Mouse (Mus musculus): ENCODE measurements around the gene Lrrc25. TPM values are rescaled to one million over a fixed set of nuclear protein-coding genes. Genes with fewer than 3 reads are reported as not detected.
"Not testable (repeated sequence)": the region's sequence is repeated elsewhere in the genome, so short reads cannot be mapped to it uniquely, and the experiment has no call there.

Gene Lrrc25
- polyA plus RNA-seq, 1 experiment from 2014 or later, result 0.57 TPM

DNA sequence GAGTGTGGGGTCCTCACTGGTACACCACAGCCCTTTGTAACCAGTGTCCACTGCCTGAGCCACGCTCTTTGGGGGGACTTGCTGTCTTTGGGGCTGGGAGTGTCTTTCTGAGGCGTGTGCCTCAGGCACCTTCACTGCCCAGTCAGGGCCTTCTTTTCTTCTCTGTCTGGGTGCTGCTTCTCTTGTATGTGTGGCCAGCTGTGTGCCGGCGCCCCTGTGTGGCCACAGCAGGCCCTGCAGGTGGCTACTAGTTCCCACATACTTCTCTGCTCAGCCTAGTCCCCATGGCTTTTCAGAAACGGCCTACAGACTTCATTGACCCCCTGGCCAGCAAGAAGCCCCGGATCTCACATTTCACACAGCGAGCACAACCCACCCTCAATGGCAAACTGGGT is 30.7 kb upstream of the Lrrc25 start:
- Histone ChIP-seq H3K9me3 (ENCODE audit: control insufficient read depth, low read length) (no peaks in the 10 kb centered on the region), H3K4me2 (ENCODE audit: low read depth, severe bottlenecking) (no peak overlapping the region), H3K27me3 (ENCODE audit: control insufficient read depth, insufficient read depth, low read length) (no peaks in the 10 kb centered on the region), H3K4me1 (ENCODE audit: control insufficient read depth, insufficient read depth, low read length) (no peaks in the 10 kb centered on the region), H3K4me3 (ENCODE audit: low read depth, low read length) (no peak overlapping the region), H3K9ac (ENCODE audit: low read length) (no peak overlapping the region), H3K27ac (replicated peaks; ENCODE audit: low read depth, low read length) (no peak overlapping the region), H3K36me3 (ENCODE audit: control insufficient read depth, insufficient read depth, low read length) (peaks cover 32% of the 10 kb centered on the region)
- peak; percentile 46 for DNase-seq (ENCODE audit: low spot score)
- 48% methylated on average over 7 of the region's 7 CpGs for WGBS
- ATAC-seq (ENCODE audit: insufficient number of reproducible peaks, low FRiP score, low TSS enrichment, low read depth), result no peak

DNA sequence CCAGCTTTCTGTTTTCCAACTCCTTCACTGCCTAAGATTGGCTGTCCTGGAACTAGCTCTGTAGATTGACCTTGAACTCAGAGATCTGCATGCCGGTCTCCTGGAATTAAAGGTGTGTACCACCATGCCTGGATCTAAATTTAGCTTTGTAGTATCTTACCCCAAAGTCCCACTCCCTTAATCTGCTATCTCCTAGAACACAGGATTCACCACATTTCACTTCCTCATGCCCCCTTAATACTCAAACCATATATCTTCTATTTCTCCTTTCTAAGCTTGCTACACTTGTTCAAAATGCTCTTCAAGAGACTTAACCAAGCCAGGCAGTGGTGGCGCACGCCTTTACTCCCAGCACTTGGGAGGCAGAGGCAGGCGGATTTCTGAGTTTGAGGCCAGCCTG is 28.0 kb upstream of the Lrrc25 start:
- peaks cover 24% of the 10 kb centered on the region for H3K36me3 ChIP-seq (ENCODE audit: control insufficient read depth, insufficient read depth, low read length)
- 97% methylated on average over 4 of the region's 4 CpGs for WGBS
- not testable (repeated sequence) for ATAC-seq (ENCODE audit: insufficient number of reproducible peaks, low FRiP score, low TSS enrichment, low read depth); DNase-seq (ENCODE audit: low spot score); H3K4me3 ChIP-seq (ENCODE audit: low read depth, low read length); H3K9me3 ChIP-seq (ENCODE audit: control insufficient read depth, low read length); H3K27me3 ChIP-seq (ENCODE audit: control insufficient read depth, insufficient read depth, low read length); H3K9ac ChIP-seq (ENCODE audit: low read length); H3K4me1 ChIP-seq (ENCODE audit: control insufficient read depth, insufficient read depth, low read length); H3K4me2 ChIP-seq (ENCODE audit: low read depth, severe bottlenecking); H3K27ac ChIP-seq (replicated peaks; ENCODE audit: low read depth, low read length)

DNA sequence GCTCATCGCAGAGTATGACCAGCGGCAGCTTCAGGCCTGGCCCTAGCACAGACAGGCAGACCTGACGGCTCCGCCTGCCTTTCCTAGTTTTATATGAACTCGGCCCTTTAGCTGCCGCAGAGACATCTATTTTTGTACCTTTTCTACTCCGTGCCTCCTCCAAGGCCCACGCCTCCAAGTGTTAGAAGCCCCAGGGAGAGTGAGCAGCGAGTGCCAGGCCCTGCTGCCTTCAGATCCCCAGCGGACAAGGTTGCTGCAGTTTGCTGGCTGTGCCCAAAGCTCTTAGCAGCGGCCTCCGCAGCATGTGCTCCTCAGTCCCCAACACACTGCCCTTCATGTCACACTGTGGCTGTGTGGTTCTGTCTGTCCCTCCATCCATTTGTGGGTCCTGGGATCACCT is 24.4 kb upstream of the Lrrc25 start:
- ATAC-seq (ENCODE audit: insufficient number of reproducible peaks, low FRiP score, low TSS enrichment, low read depth), result no peak
- Histone ChIP-seq H3K4me3 (ENCODE audit: low read depth, low read length) (no peak overlapping the region), H3K36me3 (ENCODE audit: control insufficient read depth, insufficient read depth, low read length) (peaks cover 8% of the 10 kb centered on the region; the same call in 1 of the 2 replicates), H3K9me3 (ENCODE audit: control insufficient read depth, low read length) (no peaks in the 10 kb centered on the region), H3K9ac (ENCODE audit: low read length) (no peak overlapping the region), H3K27me3 (ENCODE audit: control insufficient read depth, insufficient read depth, low read length) (no peaks in the 10 kb centered on the region), H3K27ac (replicated peaks; ENCODE audit: low read depth, low read length) (no peak overlapping the region), H3K4me1 (ENCODE audit: control insufficient read depth, insufficient read depth, low read length) (peaks cover 18% of the 10 kb centered on the region), H3K4me2 (ENCODE audit: low read depth, severe bottlenecking) (no peak overlapping the region)
- 89% methylated on average over 12 of the region's 12 CpGs for WGBS
- no peak for DNase-seq (ENCODE audit: low spot score)

DNA sequence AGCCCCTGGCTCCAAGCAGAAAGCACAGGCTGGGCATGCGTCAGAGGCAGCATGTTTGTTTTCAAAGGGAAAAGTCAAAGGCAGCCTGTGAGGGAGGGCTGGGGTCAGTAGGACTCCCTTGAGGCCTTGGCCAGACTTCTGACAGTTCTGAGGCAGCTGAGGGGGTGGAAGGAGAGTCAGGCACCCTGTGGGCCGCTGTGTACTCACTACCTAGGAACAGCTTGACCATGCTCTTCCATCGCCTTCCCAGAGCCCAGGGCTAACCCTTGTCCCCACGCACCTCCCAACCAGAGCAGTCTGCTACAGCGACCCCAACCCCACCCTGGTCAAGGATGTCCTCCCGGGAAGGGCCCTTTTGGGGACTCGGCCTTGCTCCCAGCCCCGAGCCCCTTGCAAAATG is 22.8 kb upstream of the Lrrc25 start:
- Histone ChIP-seq H3K9ac (ENCODE audit: low read length) (peak overlapping the region; percentile 47; the same call in 1 of the 2 replicates), H3K27ac (replicated peaks; ENCODE audit: low read depth, low read length) (peak overlapping the region; percentile 42; the same call in 1 of the 2 replicates), H3K4me2 (ENCODE audit: low read depth, severe bottlenecking) (peak overlapping the region; percentile 95), H3K27me3 (ENCODE audit: control insufficient read depth, insufficient read depth, low read length) (0 out of 2 replicates have a peak, but pooled peaks cover 2% of the 10 kb centered on the region), H3K9me3 (ENCODE audit: control insufficient read depth, low read length) (no peaks in the 10 kb centered on the region), H3K4me1 (ENCODE audit: control insufficient read depth, insufficient read depth, low read length) (peaks cover 27% of the 10 kb centered on the region), H3K4me3 (ENCODE audit: low read depth, low read length) (no peak overlapping the region; the same call in 1 of the 2 replicates), H3K36me3 (ENCODE audit: control insufficient read depth, insufficient read depth, low read length) (peaks cover 10% of the 10 kb centered on the region)
- no peak for ATAC-seq (ENCODE audit: insufficient number of reproducible peaks, low FRiP score, low TSS enrichment, low read depth)
- 60% methylated on average over 8 of the region's 8 CpGs for WGBS
- no peak for DNase-seq (ENCODE audit: low spot score)

DNA sequence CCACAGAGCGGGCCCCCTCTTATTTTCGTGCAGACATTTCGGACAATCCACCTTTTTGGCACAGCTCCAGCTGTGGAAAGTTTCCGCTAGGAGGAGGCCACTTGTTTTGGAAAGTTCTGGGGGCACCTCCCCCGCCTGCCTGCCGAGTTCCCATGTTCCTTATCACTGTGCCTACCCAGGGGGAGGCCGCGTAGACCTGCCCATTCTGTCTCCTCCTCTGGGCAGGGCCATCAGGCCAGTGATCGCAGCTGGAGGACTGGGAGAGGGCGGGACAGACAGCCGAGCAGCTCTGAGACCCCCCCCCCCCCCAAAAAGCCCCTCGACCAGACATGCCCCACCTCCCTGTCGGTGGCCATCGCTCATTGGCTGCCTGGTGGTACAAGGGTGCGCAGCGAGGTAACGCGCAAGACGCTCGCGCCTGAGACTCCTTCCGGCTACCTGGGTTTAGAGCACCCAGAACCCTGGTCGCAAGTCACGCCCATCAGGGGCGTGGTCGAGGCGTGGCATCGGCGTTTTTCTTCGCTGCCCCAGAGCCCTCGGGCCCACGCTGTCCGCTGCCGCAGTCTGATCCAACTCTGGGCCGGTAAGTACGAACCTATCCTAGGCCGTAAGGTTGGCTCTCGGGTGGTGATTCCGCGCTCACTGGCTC is 21.9 kb upstream of the Lrrc25 start, which contains the start of gene Isyna1:
Isyna1 (plus strand) TSS at position 413 of the 649 bp plus-strand sequence.
- Histone ChIP-seq H3K4me2 (ENCODE audit: low read depth, severe bottlenecking) (peak within 1 kb of the TSS; percentile 95), H3K9me3 (ENCODE audit: control insufficient read depth, low read length) (no peaks in the 10 kb centered on the region), H3K9ac (ENCODE audit: low read length) (peak within 1 kb of the TSS; percentile 67), H3K4me3 (ENCODE audit: low read depth, low read length) (peak within 1 kb of the TSS; percentile 63), H3K36me3 (ENCODE audit: control insufficient read depth, insufficient read depth, low read length) (peaks cover 11% of the 10 kb centered on the region), H3K27me3 (ENCODE audit: control insufficient read depth, insufficient read depth, low read length) (0 out of 2 replicates have a peak, but pooled peaks cover 2% of the 10 kb centered on the region), H3K4me1 (ENCODE audit: control insufficient read depth, insufficient read depth, low read length) (peaks cover 36% of the 10 kb centered on the region), H3K27ac (replicated peaks; ENCODE audit: low read depth, low read length) (peak within 1 kb of the TSS; percentile 72)
- WGBS, result under 1% methylated on average over 40 of the region's 40 CpGs
- DNase-seq (ENCODE audit: low spot score), result peak; percentile 96
- peak; percentile 88 for ATAC-seq (ENCODE audit: insufficient number of reproducible peaks, low FRiP score, low TSS enrichment, low read depth)

DNA sequence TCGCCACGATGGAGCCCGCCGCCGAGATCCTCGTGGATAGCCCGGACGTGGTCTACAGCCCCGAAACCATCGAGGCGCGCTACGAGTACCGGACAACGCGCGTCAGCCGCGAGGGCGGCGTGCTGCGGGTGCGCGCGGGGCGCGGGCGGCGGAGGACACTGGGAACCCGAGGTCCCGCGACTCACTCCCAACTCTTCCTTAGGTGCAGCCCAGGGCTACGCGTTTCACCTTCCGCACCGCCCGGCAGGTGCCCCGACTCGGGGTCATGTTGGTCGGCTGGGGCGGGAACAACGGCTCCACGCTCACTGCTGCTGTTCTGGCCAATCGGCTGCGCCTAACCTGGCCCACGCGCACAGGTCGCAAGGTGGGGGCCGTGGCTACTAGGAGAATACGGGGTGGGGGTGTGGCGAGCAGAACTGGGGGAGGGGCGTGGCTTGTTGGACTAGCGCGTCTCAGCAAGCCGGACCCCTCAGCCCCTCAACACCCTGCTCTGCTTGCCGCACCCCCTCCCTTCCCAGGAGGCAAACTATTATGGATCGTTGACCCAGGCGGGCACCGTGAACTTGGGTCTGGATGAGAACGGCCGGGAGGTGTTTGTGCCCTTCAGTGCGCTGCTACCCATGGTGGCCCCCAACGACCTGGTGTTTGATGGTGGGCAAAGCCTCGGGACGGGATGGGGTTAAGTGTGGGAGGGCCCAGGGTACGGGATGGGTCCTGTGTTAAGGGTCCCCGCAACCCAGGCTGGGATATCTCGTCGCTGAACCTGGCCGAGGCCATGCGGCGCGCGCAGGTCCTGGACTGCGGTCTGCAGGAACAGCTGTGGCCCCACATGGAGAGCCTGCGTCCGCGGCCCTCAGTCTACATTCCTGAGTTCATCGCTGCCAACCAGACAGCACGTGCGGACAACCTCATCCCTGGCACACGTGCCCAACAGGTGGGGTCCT is 21.1 kb upstream of the Lrrc25 start:
- H3K9me3 ChIP-seq (ENCODE audit: control insufficient read depth, low read length), result no peaks in the 10 kb centered on the region
- peak overlapping the region; percentile 95 for H3K4me2 ChIP-seq (ENCODE audit: low read depth, severe bottlenecking)
- peak overlapping the region; percentile 67 for H3K9ac ChIP-seq (ENCODE audit: low read length)
- WGBS, result 11% methylated on average over 82 of the region's 82 CpGs
- peak overlapping the region; percentile 63 for H3K4me3 ChIP-seq (ENCODE audit: low read depth, low read length)
- ATAC-seq (ENCODE audit: insufficient number of reproducible peaks, low FRiP score, low TSS enrichment, low read depth) (peak; percentile 2; the same call in 1 of the 2 replicates), DNase-seq (ENCODE audit: low spot score) (peak; percentile 67)
- H3K27me3 ChIP-seq (ENCODE audit: control insufficient read depth, insufficient read depth, low read length), result 0 out of 2 replicates have a peak, but pooled peaks cover 2% of the 10 kb centered on the region
- H3K36me3 ChIP-seq (ENCODE audit: control insufficient read depth, insufficient read depth, low read length), result peaks cover 11% of the 10 kb centered on the region
- H3K27ac ChIP-seq (replicated peaks; ENCODE audit: low read depth, low read length), result peak overlapping the region; percentile 68
- H3K4me1 ChIP-seq (ENCODE audit: control insufficient read depth, insufficient read depth, low read length), result peaks cover 43% of the 10 kb centered on the region

DNA sequence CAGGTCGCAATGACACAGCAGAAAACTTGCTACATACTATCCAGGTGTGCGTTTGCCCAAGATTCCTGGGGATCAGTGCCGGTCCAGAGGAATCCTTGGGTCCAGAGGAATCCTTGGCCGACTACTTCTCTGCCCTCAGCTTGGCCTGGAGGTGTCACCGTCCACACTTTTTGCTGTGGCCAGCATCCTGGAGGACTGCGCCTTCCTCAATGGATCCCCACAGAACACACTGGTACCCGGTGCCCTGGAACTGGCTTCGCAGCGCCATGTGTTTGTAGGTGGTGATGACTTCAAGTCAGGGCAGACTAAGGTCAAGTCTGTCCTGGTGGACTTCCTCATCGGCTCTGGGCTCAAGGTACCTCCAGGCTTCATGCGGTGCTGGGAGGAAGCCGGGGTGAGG is 20.1 kb upstream of the Lrrc25 start:
- 92% methylated on average over 12 of the region's 12 CpGs for WGBS
- no peak for DNase-seq (ENCODE audit: low spot score)
- no peaks in the 10 kb centered on the region for H3K9me3 ChIP-seq (ENCODE audit: control insufficient read depth, low read length)
- H3K27me3 ChIP-seq (ENCODE audit: control insufficient read depth, insufficient read depth, low read length), result 0 out of 2 replicates have a peak, but pooled peaks cover 2% of the 10 kb centered on the region
- H3K27ac ChIP-seq (replicated peaks; ENCODE audit: low read depth, low read length), result no peak overlapping the region
- H3K4me2 ChIP-seq (ENCODE audit: low read depth, severe bottlenecking), result no peak overlapping the region
- H3K4me1 ChIP-seq (ENCODE audit: control insufficient read depth, insufficient read depth, low read length), result peaks cover 52% of the 10 kb centered on the region
- H3K4me3 ChIP-seq (ENCODE audit: low read depth, low read length), result peak overlapping the region; percentile 63
- H3K36me3 ChIP-seq (ENCODE audit: control insufficient read depth, insufficient read depth, low read length), result peaks cover 11% of the 10 kb centered on the region
- no peak overlapping the region for H3K9ac ChIP-seq (ENCODE audit: low read length)
- ATAC-seq (ENCODE audit: insufficient number of reproducible peaks, low FRiP score, low TSS enrichment, low read depth), result no peak

DNA sequence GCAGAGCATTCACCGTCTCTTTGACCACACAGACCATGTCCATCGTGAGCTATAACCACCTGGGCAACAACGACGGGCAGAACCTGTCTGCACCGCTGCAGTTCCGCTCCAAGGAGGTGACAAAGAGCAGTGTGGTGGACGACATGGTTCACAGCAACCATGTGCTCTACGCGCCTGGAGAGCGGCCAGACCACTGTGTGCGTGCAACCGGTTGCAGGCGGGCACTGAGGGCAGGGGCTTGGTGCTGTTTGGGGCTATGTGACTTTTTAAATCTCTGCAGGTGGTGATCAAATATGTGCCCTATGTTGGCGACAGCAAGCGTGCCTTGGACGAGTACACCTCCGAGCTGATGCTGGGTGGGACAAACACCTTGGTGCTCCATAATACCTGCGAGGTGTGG is 19.7 kb upstream of the Lrrc25 start:
- 0 out of 2 replicates have a peak, but pooled peaks cover 2% of the 10 kb centered on the region for H3K27me3 ChIP-seq (ENCODE audit: control insufficient read depth, insufficient read depth, low read length)
- H3K4me3 ChIP-seq (ENCODE audit: low read depth, low read length), result no peak overlapping the region
- peak overlapping the region; percentile 22; the same call in 1 of the 2 replicates for H3K9ac ChIP-seq (ENCODE audit: low read length)
- peaks cover 55% of the 10 kb centered on the region for H3K4me1 ChIP-seq (ENCODE audit: control insufficient read depth, insufficient read depth, low read length)
- H3K27ac ChIP-seq (replicated peaks; ENCODE audit: low read depth, low read length), result no peak overlapping the region
- 94% methylated on average over 18 of the region's 18 CpGs for WGBS
- peaks cover 11% of the 10 kb centered on the region for H3K36me3 ChIP-seq (ENCODE audit: control insufficient read depth, insufficient read depth, low read length)
- no peak overlapping the region for H3K4me2 ChIP-seq (ENCODE audit: low read depth, severe bottlenecking)
- no peaks in the 10 kb centered on the region for H3K9me3 ChIP-seq (ENCODE audit: control insufficient read depth, low read length)
- no peak for ATAC-seq (ENCODE audit: insufficient number of reproducible peaks, low FRiP score, low TSS enrichment, low read depth)
- DNase-seq (ENCODE audit: low spot score), result no peak

All from limb, embryonic 11.5 days (tissue).